Mouse (Mus musculus): Measurements from ENCODE around the gene Rgs3.

DNA sequence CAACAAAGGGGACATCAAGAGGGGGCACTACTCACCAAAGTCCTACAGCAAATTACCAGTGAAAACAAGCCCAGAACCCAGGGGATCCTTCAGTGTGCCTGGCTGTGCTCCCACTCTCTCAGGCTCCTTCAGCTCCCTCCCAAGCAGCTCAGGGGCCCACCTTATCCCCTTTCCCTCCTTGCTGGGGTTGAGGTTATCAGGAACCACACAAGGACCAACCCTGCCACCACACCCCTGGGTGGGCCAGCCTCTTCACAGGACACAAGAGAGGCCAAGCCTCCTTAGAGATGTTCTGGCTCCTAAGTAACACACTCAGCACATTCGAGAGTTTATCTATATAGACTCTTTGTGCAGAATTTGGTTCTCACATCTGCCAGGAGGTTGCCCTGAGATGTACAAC lies 43.1 kb upstream of the Rgs3 start:
- TF ChIP-seq POLR2A (IDR thresholded peaks at IDR 0.05; ENCODE audit: extremely low read depth, insufficient read depth, low read length): no peak
- no peak for TF ChIP-seq CTCF (IDR thresholded peaks at IDR 0.05; ENCODE audit: low read depth, low read length)
